Mouse (Mus musculus) embryo, embryonic 11 days (tissue): Measurements from ENCODE around the gene Morn1.

Source experiments
- DNase-seq: peaks from one replicate; pipeline ENCODE4 v3.0.0-alpha.2; 2015

Morn1 gene

DNA sequence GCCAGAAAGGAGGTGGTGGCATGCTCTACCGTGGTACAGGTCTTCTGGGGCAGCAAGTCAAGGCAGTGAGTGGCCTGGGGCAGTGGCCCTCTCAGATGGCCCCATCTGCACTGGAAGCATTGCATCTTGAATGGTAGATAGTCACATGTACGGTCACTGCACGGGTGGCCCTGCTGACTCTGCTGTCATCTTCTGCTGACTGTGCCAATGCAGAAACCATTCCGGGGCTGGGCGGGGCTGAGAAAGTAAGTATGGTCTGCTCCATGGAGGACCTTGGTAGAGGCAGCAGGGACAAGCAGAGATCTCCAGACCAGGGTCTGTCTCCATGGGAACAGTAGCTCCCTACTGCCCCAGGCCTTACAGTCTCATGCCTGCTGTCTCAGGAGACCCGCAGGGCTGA lies 34.8 kb downstream of the Morn1 start:
- DNase-seq: no peak

DNA sequence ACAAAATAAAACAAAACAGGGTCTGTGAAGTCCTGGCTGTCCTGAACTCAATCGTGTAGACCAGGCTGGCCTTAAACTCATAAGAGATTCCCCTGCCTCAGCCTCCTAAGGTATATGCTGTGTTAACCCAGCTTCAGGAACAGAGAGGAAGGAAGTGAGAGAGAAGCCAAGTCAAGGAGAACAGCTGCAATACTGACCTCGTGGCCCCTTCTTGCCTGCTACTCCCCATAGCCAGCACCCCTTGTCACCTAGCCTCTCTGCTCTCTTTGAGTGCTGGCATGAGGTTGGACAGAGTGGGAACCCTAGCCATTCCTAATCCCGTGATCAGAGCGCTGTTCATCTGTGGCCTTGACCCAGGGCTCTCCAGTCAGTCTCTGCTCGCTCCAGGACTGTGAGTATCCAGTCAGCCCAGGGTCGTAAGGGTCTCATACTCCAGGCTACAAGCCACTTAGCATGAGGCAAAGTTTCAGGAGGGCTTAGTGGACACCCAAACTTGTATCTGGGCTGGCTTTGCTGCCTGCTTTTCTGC lies 35.6 kb downstream of the Morn1 start:
- DNase-seq: no peak

DNA sequence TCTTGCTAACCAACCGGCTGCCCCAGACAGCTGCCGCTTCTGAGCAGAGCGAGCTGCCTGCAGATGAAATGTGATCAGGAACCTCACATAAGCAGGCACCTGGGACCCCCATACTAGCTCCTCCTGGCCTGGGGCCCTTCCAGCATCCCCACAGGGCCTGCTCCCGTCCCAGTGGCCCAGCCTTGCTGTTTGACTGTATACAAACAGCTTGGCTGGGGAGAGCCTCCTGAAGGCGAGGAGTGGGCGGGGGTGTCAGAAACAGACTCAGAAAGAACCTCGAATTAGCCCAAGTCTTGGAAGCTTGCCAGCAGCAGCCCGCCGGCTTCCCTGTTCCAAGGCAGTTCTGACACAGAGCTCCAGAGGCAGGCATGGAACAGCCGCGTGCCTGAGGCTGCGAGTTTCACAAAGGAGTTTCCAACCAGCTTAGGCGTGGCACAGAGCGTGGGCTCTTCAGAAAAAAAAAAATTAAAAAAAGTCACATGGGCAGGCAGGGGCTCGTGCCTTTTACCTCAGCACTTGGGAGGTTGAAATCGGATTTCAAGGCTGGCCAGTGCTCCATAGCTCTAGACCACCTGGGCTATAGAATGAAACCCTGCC lies 36.2 kb downstream of the Morn1 start:
- DNase-seq: peak; percentile 69

DNA sequence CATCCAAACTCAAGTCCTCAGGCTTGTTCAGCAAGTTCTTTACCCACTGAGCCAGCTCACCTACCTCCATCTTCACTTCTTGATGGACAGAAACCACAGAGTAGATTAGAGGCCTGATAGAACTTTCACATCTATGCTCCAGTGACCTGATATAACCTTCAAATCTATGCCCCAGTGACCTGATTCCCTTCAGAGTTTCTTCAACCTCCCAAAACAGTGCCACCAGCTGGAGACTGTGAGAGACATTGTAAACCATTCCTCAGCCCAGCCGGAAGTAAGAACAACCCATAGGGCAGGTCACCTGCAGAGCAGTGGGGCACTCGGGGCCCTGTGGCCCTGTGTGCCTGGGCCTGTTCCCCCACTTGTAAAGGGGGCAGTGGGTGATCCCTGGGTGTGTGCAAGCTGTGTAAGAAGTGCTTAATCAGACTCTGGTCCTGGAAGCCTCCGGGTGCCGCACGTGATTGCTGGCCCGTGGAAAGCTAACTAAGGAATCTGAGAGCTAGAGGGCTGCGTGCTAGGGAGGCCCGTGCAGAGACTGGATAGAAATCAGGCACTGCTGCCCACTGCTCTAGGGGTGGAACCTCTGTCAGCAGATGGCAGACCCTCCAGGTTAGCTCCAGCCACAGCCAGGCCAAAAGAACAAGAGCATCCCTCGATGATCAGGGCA lies 37.6 kb downstream of the Morn1 start:
- no peak for DNase-seq

DNA sequence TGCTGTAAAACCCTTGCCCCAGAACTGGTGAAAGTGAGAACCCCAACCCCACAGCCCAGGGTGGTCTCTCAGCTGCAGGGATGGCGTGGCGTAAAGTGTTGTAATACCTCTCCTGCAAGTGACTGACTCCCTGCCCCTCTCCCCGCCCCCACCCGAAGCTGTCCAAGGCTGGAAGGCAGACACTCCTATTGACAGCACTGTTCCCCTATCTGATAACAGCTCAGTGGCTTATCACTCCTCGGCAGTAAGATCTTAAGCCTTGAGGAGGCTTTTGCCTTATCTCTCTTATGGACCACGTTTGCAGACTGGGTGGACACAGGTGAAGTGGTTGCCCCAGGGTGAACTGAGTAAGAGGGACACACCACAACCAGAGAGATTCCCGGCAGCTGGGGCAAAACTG lies 38.9 kb downstream of the Morn1 start:
- DNase-seq: no peak

DNA sequence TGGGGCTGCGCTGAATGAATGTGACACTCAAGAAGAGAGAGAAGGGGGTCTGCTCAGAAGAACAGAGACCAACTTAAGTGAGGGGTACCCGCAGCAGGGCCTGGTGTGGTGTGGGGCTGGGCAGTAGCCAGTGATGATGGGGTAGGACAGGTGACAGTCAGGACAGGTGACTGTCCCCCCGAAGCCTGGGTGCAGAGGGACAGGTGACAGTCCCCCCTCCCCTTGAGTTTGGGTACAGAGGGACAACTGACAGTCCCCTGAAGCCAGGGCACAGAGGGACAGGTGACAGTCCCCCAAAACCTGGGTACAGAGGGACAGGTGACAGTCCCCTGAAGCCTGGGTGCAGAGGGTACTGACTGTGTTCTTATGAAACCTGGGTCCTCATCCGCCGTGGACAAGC lies 39.8 kb downstream of the Morn1 start:
- DNase-seq: no peak

DNA sequence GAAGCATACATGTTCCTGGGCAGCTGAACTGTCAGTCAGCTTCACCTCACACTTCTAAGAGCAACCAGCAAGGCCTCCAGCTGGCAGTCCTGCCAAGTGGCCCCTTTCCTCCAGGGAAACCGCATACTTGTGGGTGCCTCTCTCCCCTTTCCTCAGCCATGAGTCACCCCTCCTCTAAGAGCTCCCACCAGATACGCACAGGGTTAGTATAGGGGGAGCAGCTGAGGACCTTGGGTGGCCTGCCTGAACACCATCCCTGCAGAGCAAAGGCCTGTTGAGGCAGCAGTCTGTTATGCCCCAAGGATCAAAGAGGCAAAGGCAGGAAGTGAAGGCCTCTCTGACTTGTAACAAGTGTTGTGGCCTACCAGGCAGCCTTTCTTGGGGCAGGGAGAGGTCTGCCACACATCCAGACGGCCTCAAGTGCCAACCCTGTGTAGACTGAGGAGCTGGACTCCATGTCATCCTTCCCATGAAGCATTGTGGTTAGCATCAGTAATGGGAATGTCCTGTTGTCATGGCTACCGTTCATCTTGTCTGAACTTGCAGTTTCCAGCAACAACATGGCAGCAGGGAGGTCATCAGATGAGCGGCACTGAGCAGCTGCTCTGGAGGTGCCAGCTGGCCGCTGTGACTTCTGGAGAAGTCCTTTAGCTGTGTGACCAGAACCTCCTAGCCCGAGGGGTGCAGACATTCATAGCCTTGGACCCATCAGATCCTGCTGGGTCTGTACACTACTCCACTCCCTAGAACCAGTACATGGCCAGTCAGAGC lies 40.4 kb downstream of the Morn1 start:
- DNase-seq: peak; percentile 35

DNA sequence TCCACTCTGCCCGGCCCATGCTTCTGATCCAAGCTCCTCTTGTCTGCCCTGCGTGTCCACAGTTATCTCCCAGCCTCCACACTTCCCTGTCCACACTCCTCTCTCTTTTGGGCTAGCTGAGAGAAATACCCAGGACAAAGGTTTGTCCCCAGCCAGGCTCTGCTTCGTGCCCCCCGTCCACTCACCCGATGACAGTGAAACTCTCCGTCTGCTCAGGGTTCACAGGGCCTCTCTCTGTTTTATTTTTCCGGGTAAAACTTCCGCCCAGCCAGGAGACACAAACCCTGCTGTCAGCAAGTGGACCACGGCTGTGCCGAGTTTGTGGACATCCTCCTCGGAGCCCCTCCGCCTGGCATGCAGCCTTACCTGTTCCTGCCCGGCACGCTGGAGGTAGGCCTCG lies 42.0 kb downstream of the Morn1 start:
- no peak for DNase-seq

DNA sequence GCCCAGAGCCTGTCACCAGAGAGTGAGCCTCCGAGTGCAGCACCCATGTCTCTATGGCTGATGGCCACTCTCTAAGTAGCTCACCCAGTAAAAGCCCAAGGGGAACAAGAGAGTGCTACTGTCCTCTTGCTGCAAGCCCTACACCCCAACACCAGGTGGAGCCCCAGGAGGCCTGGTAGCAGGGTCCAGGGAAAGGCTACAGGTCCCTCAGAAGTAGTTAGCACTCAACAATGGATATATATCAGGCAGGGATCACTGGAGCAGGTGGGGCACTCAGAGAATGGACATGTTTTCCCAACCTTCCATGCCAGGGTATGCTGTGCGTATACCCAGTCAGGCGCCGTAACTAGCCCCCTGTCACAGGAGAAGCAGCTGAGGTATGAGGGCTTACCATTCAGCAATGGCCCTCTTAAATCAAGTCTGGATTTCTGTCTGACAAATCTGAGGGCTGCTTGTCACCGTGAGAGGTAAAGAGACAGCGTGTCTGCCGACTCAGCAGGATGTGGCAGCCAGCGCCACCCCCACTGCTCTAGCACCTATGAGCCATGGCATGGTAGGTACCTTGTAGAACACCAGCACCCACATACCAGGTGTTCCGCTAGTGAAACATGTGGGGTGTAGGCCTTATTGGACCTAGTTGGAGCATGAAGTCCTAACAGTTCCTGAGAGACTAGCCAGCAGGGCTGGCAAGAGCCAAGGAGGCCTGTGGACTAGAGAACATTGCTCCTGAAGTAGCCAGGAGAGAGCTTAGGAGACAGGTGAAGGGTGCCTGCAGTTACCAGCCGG lies 42.9 kb downstream of the Morn1 start:
- DNase-seq: no peak

DNA sequence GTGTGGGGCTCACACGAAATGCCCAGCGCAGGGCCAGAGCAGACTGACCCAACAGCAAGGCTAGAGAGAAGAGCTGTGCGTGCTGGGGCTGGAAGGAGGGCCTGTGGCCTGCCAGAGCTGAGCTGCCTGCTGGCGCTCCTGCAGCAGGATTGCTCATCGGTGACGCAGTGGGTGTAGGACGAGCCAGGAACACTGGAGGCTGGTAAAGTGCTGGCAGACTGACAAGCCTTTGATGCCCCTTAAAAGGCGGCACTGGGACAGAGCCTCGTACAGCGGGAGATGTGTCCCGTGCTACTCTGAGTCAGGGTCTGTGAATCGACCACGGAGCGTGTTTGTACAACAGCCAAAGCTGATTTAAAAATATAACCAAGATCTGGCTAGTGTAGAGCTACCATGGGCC lies 43.6 kb downstream of the Morn1 start:
- no peak for DNase-seq

DNA sequence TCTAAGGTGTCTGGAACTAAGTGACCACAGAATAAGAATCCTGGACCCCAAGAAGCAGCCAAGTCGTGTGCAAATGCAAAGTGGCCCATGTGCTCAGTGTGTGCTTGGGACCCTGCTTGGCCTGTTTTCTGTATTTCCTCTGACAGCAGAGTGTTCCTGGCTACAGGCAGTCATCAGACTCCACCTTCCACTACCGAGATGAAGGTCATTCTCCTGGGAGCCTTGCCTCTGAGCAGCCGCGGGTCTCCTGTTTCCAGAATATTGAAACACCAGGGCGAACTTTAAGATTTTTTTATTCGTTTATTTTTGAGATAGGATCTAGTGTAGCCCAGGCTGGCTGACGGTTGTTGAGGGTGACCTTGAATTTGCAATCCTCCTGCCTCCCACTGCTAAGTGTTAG lies 44.2 kb downstream of the Morn1 start:
- no peak for DNase-seq

DNA sequence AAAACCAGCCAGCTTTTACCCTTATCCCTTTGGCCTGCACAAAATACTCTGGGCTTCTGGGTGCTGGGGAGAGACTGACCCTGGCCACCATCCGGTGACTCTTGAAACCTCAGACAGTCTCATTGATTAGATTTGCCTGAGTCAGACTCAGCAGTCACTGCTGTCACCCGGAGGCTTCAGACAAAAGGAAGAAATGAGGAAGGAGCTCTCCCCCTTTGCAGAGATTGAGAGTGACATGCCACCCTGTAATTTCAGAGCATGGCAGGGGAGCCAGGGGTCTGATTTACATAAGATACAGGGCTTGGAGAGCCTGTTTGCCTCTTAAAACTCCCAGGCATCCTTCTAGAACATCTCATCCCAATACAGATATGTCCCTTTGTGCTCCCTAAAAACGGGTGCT lies 46.8 kb downstream of the Morn1 start:
- no peak for DNase-seq

DNA sequence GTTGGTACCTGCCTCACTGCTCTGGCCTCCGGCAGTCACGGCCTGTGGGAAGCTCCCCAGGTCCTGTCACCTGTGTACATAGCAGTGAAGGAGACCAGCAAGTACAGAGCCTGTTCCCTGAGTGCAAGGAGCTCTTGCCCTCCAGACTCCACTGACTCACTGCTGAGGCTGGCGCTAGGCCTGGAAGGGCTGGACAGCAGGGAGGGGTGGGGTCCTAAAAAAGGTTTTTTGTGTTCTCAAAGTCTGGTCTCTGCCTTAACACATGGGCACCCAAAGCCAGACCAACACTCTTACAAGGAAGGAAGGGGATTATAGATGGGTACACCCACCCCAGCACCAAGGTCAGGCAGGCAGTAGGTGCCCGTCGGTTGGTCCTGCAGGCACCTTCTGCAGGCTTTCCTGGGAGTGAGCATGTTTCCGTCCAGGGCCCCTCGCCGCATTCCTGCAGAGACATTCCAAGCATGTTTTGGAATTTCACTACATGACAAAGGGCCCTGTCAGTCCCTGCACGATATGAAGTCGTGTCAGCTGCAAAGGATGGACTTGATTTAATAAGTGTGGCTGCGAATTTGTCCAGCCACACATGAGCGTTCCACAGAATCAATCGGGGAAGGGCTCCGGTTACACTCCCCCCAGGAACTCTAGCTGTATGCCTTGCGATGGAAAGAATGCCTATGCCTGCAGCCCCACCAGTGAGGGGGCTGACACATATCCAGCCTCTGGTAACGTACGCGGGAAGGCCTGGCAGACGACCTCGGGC lies 47.5 kb downstream of the Morn1 start:
- peak; percentile 70 for DNase-seq

DNA sequence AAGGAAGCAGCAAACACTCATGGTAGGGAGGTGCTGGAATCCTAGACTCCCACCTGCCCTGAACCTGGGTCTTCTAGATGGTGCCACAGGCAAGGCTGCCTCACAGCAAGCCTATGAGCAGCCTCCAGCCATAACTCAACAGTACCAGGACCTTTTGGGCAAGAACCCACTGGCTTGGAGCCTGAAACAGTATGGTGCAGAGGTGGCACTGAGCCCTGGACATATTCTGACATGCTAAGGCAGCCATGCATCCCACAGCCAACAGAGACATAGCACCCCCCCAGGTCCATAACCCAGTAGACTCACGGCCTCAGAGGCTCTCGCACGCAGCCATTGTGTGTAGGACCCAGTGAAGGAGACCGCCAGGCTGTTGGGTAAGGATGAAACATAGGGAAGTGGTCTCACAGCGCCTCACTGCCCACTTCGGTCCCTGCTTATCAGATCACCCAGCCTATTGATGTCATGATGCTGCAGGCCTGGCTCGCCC lies 48.4 kb downstream of the Morn1 start:
- DNase-seq: no peak

DNA sequence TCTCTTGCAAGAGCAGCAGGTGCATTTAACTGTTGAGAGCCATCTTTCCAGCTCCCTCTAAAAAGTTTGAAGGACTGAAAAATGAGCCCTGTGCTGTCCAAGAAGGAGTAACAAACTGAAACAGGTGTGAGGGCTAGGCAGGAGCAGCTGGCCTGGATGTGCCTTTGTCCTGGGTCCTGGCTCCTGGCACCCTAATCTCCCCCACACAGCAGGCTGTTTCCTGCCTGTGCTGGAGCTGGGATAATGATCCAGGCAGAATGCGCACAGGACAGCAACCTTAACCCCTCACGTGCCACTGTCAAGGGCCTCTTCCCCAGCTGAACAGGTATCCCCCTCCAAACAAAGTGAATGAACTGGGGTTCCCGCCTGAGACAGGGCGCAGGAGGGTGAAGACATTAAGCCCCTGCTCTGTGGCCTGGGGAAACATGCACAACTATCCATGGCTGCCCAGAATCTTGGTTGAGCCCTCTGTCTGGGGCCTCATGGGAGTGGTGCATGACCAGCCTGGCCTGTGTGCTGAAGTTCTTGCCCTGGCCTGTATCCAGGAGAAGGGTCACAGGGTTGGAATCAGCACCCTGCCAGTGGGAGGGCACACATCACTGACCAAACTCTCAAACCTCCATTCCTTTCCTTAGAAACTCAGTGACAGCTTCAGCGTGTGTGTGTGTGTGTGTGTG lies 49.7 kb downstream of the Morn1 start:
- DNase-seq: no peak

DNA sequence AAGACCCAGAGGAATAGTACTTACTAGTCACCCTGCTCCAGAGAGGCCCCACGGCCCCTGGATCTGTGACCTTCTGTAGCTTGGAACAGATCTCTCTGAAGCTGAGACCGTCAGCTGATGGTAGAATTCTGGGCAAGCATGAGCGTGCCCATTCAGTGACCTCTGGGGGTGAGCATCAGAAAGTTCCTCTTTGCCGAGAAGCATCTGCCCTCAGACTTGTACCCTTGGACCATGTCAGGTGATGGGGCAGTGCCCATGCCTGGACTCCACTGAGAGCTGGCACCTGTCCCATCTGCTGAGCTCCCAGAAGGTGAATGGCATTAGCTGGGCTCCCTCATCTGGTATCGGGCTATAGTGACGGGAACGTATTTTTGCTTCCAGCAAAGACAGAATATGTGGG lies 51.5 kb downstream of the Morn1 start:
- no peak for DNase-seq

DNA sequence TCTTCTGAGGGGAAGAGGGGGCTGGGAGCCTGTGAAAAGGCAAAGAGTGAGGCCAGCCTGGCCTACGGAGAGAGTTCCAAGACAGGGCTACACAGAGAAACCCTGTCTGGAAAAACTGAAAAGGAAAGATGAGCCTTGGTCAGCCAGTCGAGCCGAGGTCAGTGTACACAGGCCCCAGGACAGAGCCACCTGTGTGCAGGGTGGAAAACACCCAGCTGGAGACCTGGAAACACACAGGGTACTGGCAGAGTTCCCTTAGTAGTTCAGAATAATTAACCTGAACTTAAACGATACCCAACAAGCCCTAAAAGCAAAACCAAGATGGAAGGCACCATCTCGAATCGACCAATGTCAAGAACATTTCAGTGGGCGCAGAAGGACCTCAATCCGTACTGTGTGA lies 52.1 kb downstream of the Morn1 start:
- DNase-seq: no peak

DNA sequence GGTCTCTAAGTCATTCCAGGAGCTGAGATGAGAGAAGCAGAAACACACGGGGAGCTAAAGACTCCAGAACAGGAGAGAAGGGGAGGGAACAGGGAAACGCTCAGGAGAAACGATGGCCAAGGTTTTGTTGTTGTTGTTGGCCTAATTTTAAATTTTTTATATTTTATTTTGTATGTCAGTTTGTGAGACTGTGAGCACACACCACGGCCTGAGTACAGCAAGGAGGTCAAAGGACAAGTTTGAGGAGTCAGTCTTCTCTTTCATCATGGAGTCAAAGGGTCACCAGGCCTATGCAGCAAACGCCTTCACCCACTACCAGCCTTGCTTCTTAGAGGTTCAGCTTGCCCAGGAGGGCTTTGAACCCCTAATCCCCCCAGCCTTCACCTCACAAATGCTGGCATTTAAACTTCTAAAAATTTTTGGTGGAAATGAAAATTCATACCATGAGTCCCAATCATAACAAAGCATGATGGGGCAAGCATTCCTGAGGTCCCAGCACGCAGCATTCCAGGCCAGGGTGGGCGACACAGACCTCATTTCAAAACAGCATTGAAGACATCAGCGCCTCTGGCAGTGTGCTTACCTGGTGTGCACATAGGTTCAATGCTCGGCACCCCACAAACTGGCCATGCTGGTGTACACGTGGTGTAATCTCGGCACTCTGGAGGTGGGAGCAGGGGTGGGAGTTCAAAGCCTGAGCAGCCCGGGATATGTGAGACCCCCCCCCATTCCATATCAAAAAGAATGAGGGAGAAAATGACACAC lies 53.1 kb downstream of the Morn1 start:
- DNase-seq: no peak

DNA sequence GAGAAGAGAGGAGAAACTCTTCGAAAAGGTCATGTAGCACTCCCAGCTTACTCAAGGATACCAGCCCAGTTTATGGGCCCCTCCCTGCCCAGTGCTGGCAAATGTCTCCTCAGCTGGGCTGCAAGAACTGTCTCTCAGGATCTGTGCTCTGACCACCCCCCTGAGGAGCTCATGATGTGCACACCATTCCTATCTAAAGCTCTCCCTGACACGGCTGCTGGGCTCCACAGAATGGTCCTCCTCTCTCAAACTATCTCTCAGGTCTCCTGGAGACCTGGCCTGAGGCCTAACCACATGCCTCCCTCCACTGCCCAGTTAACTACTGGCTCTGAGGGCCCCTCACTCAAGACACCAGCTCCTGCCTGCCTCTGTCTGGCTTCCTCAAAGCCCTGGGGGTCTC lies 53.8 kb downstream of the Morn1 start:
- no peak for DNase-seq

DNA sequence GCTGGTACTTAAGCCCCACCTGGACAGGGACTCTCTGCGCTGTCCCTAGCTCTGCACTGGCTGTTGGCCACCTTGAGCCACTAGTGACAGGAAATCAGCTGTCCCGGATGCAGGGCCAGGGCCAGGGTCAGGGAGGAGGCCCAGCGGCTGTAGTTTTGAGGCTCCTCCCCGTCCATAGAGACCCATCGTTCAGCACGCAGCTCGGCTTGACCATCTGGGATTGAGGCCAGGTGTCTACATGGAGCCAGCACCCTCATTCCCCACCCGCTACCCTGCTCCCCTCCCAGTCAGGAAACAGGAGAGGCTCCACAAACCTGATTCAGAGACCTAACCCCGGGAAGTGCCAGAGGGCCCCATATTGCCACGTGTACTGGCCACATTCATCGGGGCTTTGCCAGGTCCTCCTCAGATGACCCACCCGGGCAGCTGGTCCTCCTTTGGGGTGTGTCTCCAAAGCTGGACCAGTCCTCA lies 54.5 kb downstream of the Morn1 start:
- DNase-seq: no peak

DNA sequence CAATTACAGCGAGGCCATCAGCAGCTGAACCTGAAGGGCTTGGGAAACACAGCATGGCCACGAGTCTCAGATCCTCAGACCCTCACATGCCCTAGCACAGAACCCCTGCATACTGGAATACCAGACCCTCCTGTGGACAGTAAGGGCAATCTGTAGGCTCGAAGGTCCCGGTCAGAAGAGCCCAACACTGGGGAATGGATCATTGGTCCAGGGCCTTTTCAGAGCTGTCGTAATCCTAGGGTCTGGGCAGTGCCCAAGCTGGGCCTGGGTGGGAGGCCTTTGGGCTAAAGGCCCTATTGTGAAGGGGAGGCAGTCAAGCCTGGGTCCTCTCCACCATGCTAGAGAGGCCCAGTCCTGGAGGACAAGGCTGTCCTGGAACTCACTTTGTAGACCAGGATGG lies 56.5 kb downstream of the Morn1 start:
- no peak for DNase-seq
